Mouse (Mus musculus) testis, postnatal 14 days (tissue): ENCODE results near the gene Gtf2h5.

ENCODE experiments used
- DNase-seq: peaks from one replicate; pipeline ENCODE4 v3.0.0; 2021; ENCODE audit warnings: low spot score

The Gtf2h5 gene

GRCm38 (mm10) chr17:6079287-6080122 lies at the start of gene Gtf2h5, which contains the start of gene Serac1:
Gtf2h5 (plus strand) TSS chr17:6079786.
Serac1 (minus strand) TSS chr17:6079741.
- peak; percentile 98 for DNase-seq

GRCm38 (mm10) chr17:6035661-6036060 lies 43.9 kb upstream of the Gtf2h5 start:
- DNase-seq: no peak

- no peak for DNase-seq
Measured at GRCm38 (mm10) chr17:6036458-6036857, 43.1 kb upstream of the Gtf2h5 start.

- no peak for DNase-seq
Measured at GRCm38 (mm10) chr17:6036872-6037271, 42.7 kb upstream of the Gtf2h5 start.

GRCm38 (mm10) chr17:6037507-6037906 lies 42.1 kb upstream of the Gtf2h5 start:
- no peak for DNase-seq

- DNase-seq: no peak
Measured at GRCm38 (mm10) chr17:6052801-6053200, 26.8 kb upstream of the Gtf2h5 start.

- DNase-seq: no peak
Measured at GRCm38 (mm10) chr17:6054934-6055355, 24.6 kb upstream of the Gtf2h5 start.

GRCm38 (mm10) chr17:6062793-6063192 lies 16.8 kb upstream of the Gtf2h5 start:
- DNase-seq: no peak

- no peak for DNase-seq
Measured at GRCm38 (mm10) chr17:6063532-6063931, 16.1 kb upstream of the Gtf2h5 start.

- DNase-seq: no peak
Measured at GRCm38 (mm10) chr17:6066021-6066420, 13.6 kb upstream of the Gtf2h5 start.

- no peak for DNase-seq
Measured at GRCm38 (mm10) chr17:6067613-6068012, 12.0 kb upstream of the Gtf2h5 start.

- DNase-seq: no peak
Measured at GRCm38 (mm10) chr17:6069866-6070265, 9.7 kb upstream of the Gtf2h5 start.

GRCm38 (mm10) chr17:6073405-6073804 lies 6.2 kb upstream of the Gtf2h5 start:
- DNase-seq: no peak

GRCm38 (mm10) chr17:6083323-6083890 lies 3.8 kb downstream of the Gtf2h5 start:
- no peak for DNase-seq

GRCm38 (mm10) chr17:6091604-6092003 lies 12.0 kb downstream of the Gtf2h5 start:
- DNase-seq: no peak

GRCm38 (mm10) chr17:6095579-6095978 lies 16.0 kb downstream of the Gtf2h5 start:
- DNase-seq: no peak

- DNase-seq: no peak
Measured at GRCm38 (mm10) chr17:6097884-6098283, 18.3 kb downstream of the Gtf2h5 start.

GRCm38 (mm10) chr17:6102287-6102686 lies 22.7 kb downstream of the Gtf2h5 start:
- no peak for DNase-seq

GRCm38 (mm10) chr17:6103566-6103965 lies 24.0 kb downstream of the Gtf2h5 start:
- DNase-seq: no peak

- peak; percentile 87 for DNase-seq
Measured at GRCm38 (mm10) chr17:6106361-6107014, 26.9 kb downstream of the Gtf2h5 start, which contains the start of gene Tulp4. Tulp4 (plus strand) TSS chr17:6106437.

- DNase-seq: peak; percentile 57
Measured at GRCm38 (mm10) chr17:6107015-6107601, 27.5 kb downstream of the Gtf2h5 start.

- DNase-seq: no peak
Measured at GRCm38 (mm10) chr17:6108175-6108574, 28.6 kb downstream of the Gtf2h5 start.
